Mouse (Mus musculus) forebrain, embryonic 12.5 days (tissue): ENCODE data around the gene Themis. TPM values are rescaled to one million over a fixed set of nuclear protein-coding genes. Genes with fewer than 3 reads are reported as not detected.

Experiments used
- ATAC-seq: fragments of 200-750 bp; cut with Nextera tagmentation; 2 replicates; pipeline ENCODE4 v1.8.0; 2017; ENCODE audit warnings: moderate TSS enrichment; ENCODE audit not compliant: low FRiP score
- H3K27ac ChIP-seq: fragments of 300-500 bp; sonication (generic); 2 replicates; pipeline ENCODE4 v1.5.1; 2016; ENCODE audit warnings: mild to moderate bottlenecking
- H3K27me3 ChIP-seq: fragments of 300-500 bp; sonication (generic); 2 replicates; pipeline ENCODE4 v1.6.1; 2016; ENCODE audit warnings: mild to moderate bottlenecking
- H3K36me3 ChIP-seq: fragments of 300-500 bp; sonication (generic); replicated peaks from 2 replicates; pipeline ENCODE4 v1.6.1; 2016; ENCODE audit warnings: mild to moderate bottlenecking
- H3K4me1 ChIP-seq: fragments of 300-500 bp; sonication (generic); 2 replicates; pipeline ENCODE4 v1.6.1; 2016
- H3K4me2 ChIP-seq: fragments of 300-500 bp; sonication (generic); 2 replicates; pipeline ENCODE4 v1.6.1; 2016; ENCODE audit warnings: mild to moderate bottlenecking, moderate library complexity
- H3K4me3 ChIP-seq: fragments of 300-500 bp; sonication (generic); replicated peaks from 2 replicates; pipeline ENCODE4 v1.5.1; 2016; ENCODE audit warnings: mild to moderate bottlenecking
- H3K9ac ChIP-seq: fragments of 300-500 bp; sonication (generic); 2 replicates; pipeline ENCODE4 v1.6.1; 2016; ENCODE audit warnings: mild to moderate bottlenecking
- H3K9me3 ChIP-seq: fragments of 300-500 bp; sonication (generic); 2 replicates; pipeline ENCODE4 v1.6.1; 2016
- WGBS: fragments of 180-500 bp; shearing (Covaris S2); methylation state at CpG from one replicate; pipeline ENCODE4 v1.1.7; 2016; 5-methylcytosine and 5-hydroxymethylcytosine counted together
- polyA plus RNA-seq: library from polyadenylated mRNA; unstranded; fragments of >200 nt; fragmentation: Nextera tagmentation; extraction: Ambion mirVana; gene quantifications from 2 replicates; pipeline ENCODE4 v1.2.1, GENCODE M21; 2016

Themis gene
- polyA plus RNA-seq, result not detected in 2 replicates

- Histone ChIP-seq H3K9ac (no peak within 1 kb of the TSS), H3K4me3 (no peak within 1 kb of the TSS), H3K4me1 (no peaks in the 10 kb centered on the region), H3K36me3 (no peaks in the 10 kb centered on the region), H3K27me3 (no peaks in the 10 kb centered on the region), H3K4me2 (no peak within 1 kb of the TSS), H3K9me3 (no peaks in the 10 kb centered on the region), H3K27ac (no peak within 1 kb of the TSS)
- no peak for ATAC-seq
- WGBS, result 62% methylated on average over 5 of the region's 5 CpGs
These were observed at the start of gene Themis for GRCm38 (mm10) chr10:28668261-28668660. Themis (plus strand) TSS chr10:28668360.

GRCm38 (mm10) chr10:28619415-28619814 is 48.7 kb upstream of the Themis start:
- no peaks in the 10 kb centered on the region for H3K9me3 ChIP-seq
- H3K9ac ChIP-seq, result no peak overlapping the region
- H3K4me2 ChIP-seq, result no peak overlapping the region
- H3K4me1 ChIP-seq, result no peaks in the 10 kb centered on the region
- H3K27ac ChIP-seq, result no peak overlapping the region
- no peaks in the 10 kb centered on the region for H3K36me3 ChIP-seq
- ATAC-seq, result no peak
- H3K4me3 ChIP-seq, result no peak overlapping the region
- 68% methylated on average over 1 of the region's 1 CpGs for WGBS
- H3K27me3 ChIP-seq, result no peaks in the 10 kb centered on the region

- no peak overlapping the region for H3K9ac ChIP-seq
- no peak overlapping the region for H3K27ac ChIP-seq
- no peaks in the 10 kb centered on the region for H3K36me3 ChIP-seq
- no peaks in the 10 kb centered on the region for H3K4me1 ChIP-seq
- H3K4me3 ChIP-seq, result no peak overlapping the region
- H3K4me2 ChIP-seq, result no peak overlapping the region
- no peaks in the 10 kb centered on the region for H3K9me3 ChIP-seq
- ATAC-seq, result no peak
- no peaks in the 10 kb centered on the region for H3K27me3 ChIP-seq
These were observed 32.1 kb upstream of the Themis start for GRCm38 (mm10) chr10:28636096-28636495.

GRCm38 (mm10) chr10:28641887-28642286 is 26.3 kb upstream of the Themis start:
- no peak overlapping the region for H3K9ac ChIP-seq
- 94% methylated on average over 2 of the region's 2 CpGs for WGBS

GRCm38 (mm10) chr10:28647855-28648254 is 20.3 kb upstream of the Themis start:
- H3K4me3 ChIP-seq, result no peak overlapping the region
- H3K4me2 ChIP-seq, result no peak overlapping the region
- H3K27me3 ChIP-seq, result no peaks in the 10 kb centered on the region
- no peak for ATAC-seq
- no peaks in the 10 kb centered on the region for H3K36me3 ChIP-seq
- no peak overlapping the region for H3K9ac ChIP-seq
- H3K4me1 ChIP-seq, result no peaks in the 10 kb centered on the region
- 93% methylated on average over 2 of the region's 2 CpGs for WGBS
- H3K9me3 ChIP-seq, result no peaks in the 10 kb centered on the region
- no peak overlapping the region for H3K27ac ChIP-seq

More at GRCm38 (mm10) chr10:28641887-28642286, 26.3 kb upstream of the Themis start:
- no peak overlapping the region for H3K4me3 ChIP-seq
- no peak overlapping the region for H3K4me2 ChIP-seq
- no peaks in the 10 kb centered on the region for H3K27me3 ChIP-seq
- H3K9me3 ChIP-seq, result no peaks in the 10 kb centered on the region
- ATAC-seq, result no peak
- H3K4me1 ChIP-seq, result no peaks in the 10 kb centered on the region
- H3K36me3 ChIP-seq, result no peaks in the 10 kb centered on the region
- no peak overlapping the region for H3K27ac ChIP-seq

- WGBS, result 83% methylated on average over 6 of the region's 6 CpGs
- no peak overlapping the region for H3K27ac ChIP-seq
- H3K4me3 ChIP-seq, result no peak overlapping the region
- no peak overlapping the region for H3K4me2 ChIP-seq
- ATAC-seq, result no peak
- H3K36me3 ChIP-seq, result no peaks in the 10 kb centered on the region
- no peak overlapping the region for H3K9ac ChIP-seq
- H3K4me1 ChIP-seq, result no peaks in the 10 kb centered on the region
- no peaks in the 10 kb centered on the region for H3K27me3 ChIP-seq
- H3K9me3 ChIP-seq, result no peaks in the 10 kb centered on the region
These were observed 18.9 kb upstream of the Themis start for GRCm38 (mm10) chr10:28649109-28649899.

- 50% methylated on average over 1 of the region's 1 CpGs for WGBS
- H3K27ac ChIP-seq, result no peak overlapping the region
- no peak overlapping the region for H3K4me2 ChIP-seq
- ATAC-seq, result no peak
- H3K4me3 ChIP-seq, result no peak overlapping the region
- no peak overlapping the region for H3K9ac ChIP-seq
- no peaks in the 10 kb centered on the region for H3K9me3 ChIP-seq
- no peaks in the 10 kb centered on the region for H3K36me3 ChIP-seq
- H3K4me1 ChIP-seq, result no peaks in the 10 kb centered on the region
- H3K27me3 ChIP-seq, result no peaks in the 10 kb centered on the region
These were observed 18.3 kb upstream of the Themis start for GRCm38 (mm10) chr10:28649900-28650160.

- H3K4me2 ChIP-seq, result no peak overlapping the region
- no peaks in the 10 kb centered on the region for H3K9me3 ChIP-seq
- no peak for ATAC-seq
- WGBS, result 88% methylated on average over 2 of the region's 2 CpGs
- no peak overlapping the region for H3K9ac ChIP-seq
- H3K4me1 ChIP-seq, result no peaks in the 10 kb centered on the region
- no peaks in the 10 kb centered on the region for H3K27me3 ChIP-seq
- H3K4me3 ChIP-seq, result no peak overlapping the region
- H3K36me3 ChIP-seq, result no peaks in the 10 kb centered on the region
- no peak overlapping the region for H3K27ac ChIP-seq
These were observed 16.2 kb upstream of the Themis start for GRCm38 (mm10) chr10:28651910-28652309.

GRCm38 (mm10) chr10:28654733-28655132 is 13.4 kb upstream of the Themis start:
- no peak overlapping the region for H3K27ac ChIP-seq
- no peak for ATAC-seq
- no peaks in the 10 kb centered on the region for H3K27me3 ChIP-seq
- no peak overlapping the region for H3K4me2 ChIP-seq
- H3K9ac ChIP-seq, result no peak overlapping the region
- no peak overlapping the region for H3K4me3 ChIP-seq
- no peaks in the 10 kb centered on the region for H3K4me1 ChIP-seq
- no peaks in the 10 kb centered on the region for H3K9me3 ChIP-seq
- H3K36me3 ChIP-seq, result no peaks in the 10 kb centered on the region

- Histone ChIP-seq H3K36me3 (no peaks in the 10 kb centered on the region), H3K27ac (no peak overlapping the region), H3K27me3 (no peaks in the 10 kb centered on the region), H3K9ac (no peak overlapping the region), H3K9me3 (no peaks in the 10 kb centered on the region), H3K4me3 (no peak overlapping the region), H3K4me1 (no peaks in the 10 kb centered on the region), H3K4me2 (no peak overlapping the region)
- no peak for ATAC-seq
- 66% methylated on average over 6 of the region's 6 CpGs for WGBS
These were observed 3.0 kb upstream of the Themis start for GRCm38 (mm10) chr10:28665141-28665540.

- no peaks in the 10 kb centered on the region for H3K9me3 ChIP-seq
- H3K9ac ChIP-seq, result no peak overlapping the region
- no peak overlapping the region for H3K27ac ChIP-seq
- no peak overlapping the region for H3K4me3 ChIP-seq
- H3K4me1 ChIP-seq, result no peaks in the 10 kb centered on the region
- ATAC-seq, result no peak
- H3K36me3 ChIP-seq, result no peaks in the 10 kb centered on the region
- no peaks in the 10 kb centered on the region for H3K27me3 ChIP-seq
- 89% methylated on average over 3 of the region's 3 CpGs for WGBS
- H3K4me2 ChIP-seq, result no peak overlapping the region
These were observed 5.8 kb downstream of the Themis start for GRCm38 (mm10) chr10:28673931-28674330.

- Histone ChIP-seq H3K27me3 (no peaks in the 10 kb centered on the region), H3K4me3 (no peak overlapping the region), H3K27ac (no peak overlapping the region), H3K4me2 (no peak overlapping the region), H3K36me3 (no peaks in the 10 kb centered on the region), H3K4me1 (no peaks in the 10 kb centered on the region), H3K9ac (no peak overlapping the region), H3K9me3 (no peaks in the 10 kb centered on the region)
- 93% methylated on average over 2 of the region's 2 CpGs for WGBS
- no peak for ATAC-seq
These were observed 7.2 kb downstream of the Themis start for GRCm38 (mm10) chr10:28675337-28675736.

GRCm38 (mm10) chr10:28694981-28695380 is 26.8 kb downstream of the Themis start:
- Histone ChIP-seq H3K4me3 (no peak overlapping the region), H3K4me2 (no peak overlapping the region), H3K9me3 (no peaks in the 10 kb centered on the region), H3K9ac (no peak overlapping the region), H3K27me3 (no peaks in the 10 kb centered on the region), H3K36me3 (no peaks in the 10 kb centered on the region), H3K4me1 (no peaks in the 10 kb centered on the region), H3K27ac (no peak overlapping the region)
- ATAC-seq, result no peak
- 87% methylated on average over 6 of the region's 6 CpGs for WGBS
